Mouse (Mus musculus): ENCODE results near the gene Dnm3.

The Dnm3 gene

DNA sequence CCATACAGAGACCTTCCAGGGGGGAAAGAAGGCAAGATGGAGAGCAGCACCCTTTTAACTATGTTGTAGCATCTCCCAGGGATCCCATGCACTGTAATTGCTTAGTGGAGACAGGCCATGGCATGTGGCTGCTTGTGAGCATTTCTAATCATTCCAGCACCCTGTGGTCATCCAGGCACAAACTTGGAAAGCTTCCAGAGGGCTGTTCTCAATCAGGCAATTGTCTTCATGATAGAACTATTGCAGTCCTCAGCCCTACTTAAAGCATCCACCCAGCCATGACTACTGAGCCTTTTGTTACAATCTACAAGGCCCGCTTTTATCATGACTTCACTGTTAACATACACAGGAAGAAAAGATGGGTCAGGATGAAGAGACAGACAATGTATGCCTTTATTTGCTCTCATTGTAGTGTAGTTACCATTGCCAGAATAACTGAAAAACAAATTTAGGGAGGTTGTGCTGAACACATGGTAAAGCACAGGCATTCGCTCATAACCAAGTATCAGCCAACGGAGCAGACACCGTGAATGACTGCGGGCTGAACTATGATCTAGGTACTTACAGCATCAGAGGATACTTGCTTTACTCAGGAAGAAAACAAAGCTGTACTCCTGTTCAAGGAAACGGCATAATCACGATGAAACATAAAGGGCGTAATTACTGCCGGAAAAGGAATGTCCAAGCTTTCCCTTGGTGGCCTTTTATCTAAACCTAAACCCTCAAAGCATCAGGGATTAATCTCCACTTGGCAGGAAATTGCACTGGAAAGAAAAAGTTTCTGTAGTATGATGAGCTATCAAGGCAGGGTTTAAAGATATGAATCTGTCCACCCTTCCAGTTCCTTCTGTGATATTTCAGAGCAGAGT lies 280.8 kb downstream of the Dnm3 start:
- Histone ChIP-seq H3K27me3 (ENCODE audit: insufficient read depth, low read length) (no peaks in the 10 kb centered on the region), H3K4me3 (replicated peaks; ENCODE audit: low read length) (no peak overlapping the region), H3K9me3 (ENCODE audit: low read length) (no peaks in the 10 kb centered on the region), H3K4me1 (replicated peaks; ENCODE audit: low read depth, low read length) (no peaks in the 10 kb centered on the region), H3K36me3 (ENCODE audit: insufficient read depth, low read length) (no peaks in the 10 kb centered on the region)
- no peak for TF ChIP-seq NANOG (IDR thresholded peaks at IDR 0.05; ENCODE audit: borderline replicate concordance, low read length)
- no peak for TF ChIP-seq CTCF (conservative IDR thresholded peaks at IDR 0.05; ENCODE audit: low read length)
- no peak for TF ChIP-seq POU5F1 (IDR thresholded peaks at IDR 0.05; ENCODE audit: borderline replicate concordance, low read length)

DNA sequence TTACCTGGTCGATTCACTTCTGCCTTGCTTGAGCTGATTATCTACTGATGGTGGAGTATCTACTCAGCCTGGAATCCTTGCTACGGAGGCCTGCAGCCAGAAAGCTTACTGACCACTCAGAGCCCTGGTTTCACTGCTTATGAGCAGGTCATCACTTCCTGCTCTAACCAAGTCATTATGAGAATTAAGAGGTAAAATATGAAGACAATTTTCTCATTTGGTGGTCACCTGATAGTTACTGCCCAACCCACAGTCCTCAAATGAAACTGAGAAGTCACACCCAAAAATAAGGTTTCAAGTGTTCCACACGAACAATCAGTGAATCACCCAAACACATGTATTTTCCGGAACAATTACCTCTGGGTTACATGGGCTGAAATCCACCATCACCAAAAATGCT lies 289.1 kb downstream of the Dnm3 start:
- Histone ChIP-seq H3K4me1 (replicated peaks; ENCODE audit: low read depth, low read length) (no peaks in the 10 kb centered on the region), H3K36me3 (ENCODE audit: insufficient read depth, low read length) (no peaks in the 10 kb centered on the region), H3K27me3 (ENCODE audit: insufficient read depth, low read length) (no peaks in the 10 kb centered on the region), H3K9me3 (ENCODE audit: low read length) (no peaks in the 10 kb centered on the region), H3K4me3 (replicated peaks; ENCODE audit: low read length) (no peak overlapping the region)
- TF ChIP-seq POU5F1 (IDR thresholded peaks at IDR 0.05; ENCODE audit: borderline replicate concordance, low read length) (no peak), NANOG (IDR thresholded peaks at IDR 0.05; ENCODE audit: borderline replicate concordance, low read length) (no peak), CTCF (conservative IDR thresholded peaks at IDR 0.05; ENCODE audit: low read length) (no peak)

GRCm38 (mm10) chr1:162187352-162188120 lies 290.3 kb downstream of the Dnm3 start:
- H3K4me3 ChIP-seq (replicated peaks; ENCODE audit: low read length) = no peak overlapping the region
- no peaks in the 10 kb centered on the region for H3K27me3 ChIP-seq (ENCODE audit: insufficient read depth, low read length)
- H3K9me3 ChIP-seq (ENCODE audit: low read length) = no peaks in the 10 kb centered on the region
- TF ChIP-seq NANOG (IDR thresholded peaks at IDR 0.05; ENCODE audit: borderline replicate concordance, low read length) (no peak), CTCF (conservative IDR thresholded peaks at IDR 0.05; ENCODE audit: low read length) (no peak), POU5F1 (IDR thresholded peaks at IDR 0.05; ENCODE audit: borderline replicate concordance, low read length) (no peak)
- H3K4me1 ChIP-seq (replicated peaks; ENCODE audit: low read depth, low read length) = no peaks in the 10 kb centered on the region
- no peaks in the 10 kb centered on the region for H3K36me3 ChIP-seq (ENCODE audit: insufficient read depth, low read length)

GRCm38 (mm10) chr1:162186470-162187351 lies 291.1 kb downstream of the Dnm3 start:
- no peaks in the 10 kb centered on the region for H3K4me1 ChIP-seq (replicated peaks; ENCODE audit: low read depth, low read length)
- no peaks in the 10 kb centered on the region for H3K36me3 ChIP-seq (ENCODE audit: insufficient read depth, low read length)
- no peaks in the 10 kb centered on the region for H3K27me3 ChIP-seq (ENCODE audit: insufficient read depth, low read length)
- no peak for TF ChIP-seq CTCF (conservative IDR thresholded peaks at IDR 0.05; ENCODE audit: low read length)
- no peak for TF ChIP-seq NANOG (IDR thresholded peaks at IDR 0.05; ENCODE audit: borderline replicate concordance, low read length)
- TF ChIP-seq POU5F1 (IDR thresholded peaks at IDR 0.05; ENCODE audit: borderline replicate concordance, low read length) = no peak
- no peaks in the 10 kb centered on the region for H3K9me3 ChIP-seq (ENCODE audit: low read length)
- H3K4me3 ChIP-seq (replicated peaks; ENCODE audit: low read length) = no peak overlapping the region

- no peaks in the 10 kb centered on the region for H3K36me3 ChIP-seq (ENCODE audit: insufficient read depth, low read length)
- H3K4me3 ChIP-seq (replicated peaks; ENCODE audit: low read length) = no peak overlapping the region
- TF ChIP-seq CTCF (conservative IDR thresholded peaks at IDR 0.05; ENCODE audit: low read length) (no peak), NANOG (IDR thresholded peaks at IDR 0.05; ENCODE audit: borderline replicate concordance, low read length) (no peak), POU5F1 (IDR thresholded peaks at IDR 0.05; ENCODE audit: borderline replicate concordance, low read length) (no peak)
- no peaks in the 10 kb centered on the region for H3K9me3 ChIP-seq (ENCODE audit: low read length)
- H3K27me3 ChIP-seq (ENCODE audit: insufficient read depth, low read length) = no peaks in the 10 kb centered on the region
- 0 out of 2 replicates have a peak, but pooled peaks cover 6% of the 10 kb centered on the region for H3K4me1 ChIP-seq (replicated peaks; ENCODE audit: low read depth, low read length)
These were observed 293.7 kb downstream of the Dnm3 start for GRCm38 (mm10) chr1:162184003-162184748.

- TF ChIP-seq NANOG (IDR thresholded peaks at IDR 0.05; ENCODE audit: borderline replicate concordance, low read length) (no peak), CTCF (conservative IDR thresholded peaks at IDR 0.05; ENCODE audit: low read length) (no peak)
- Histone ChIP-seq H3K4me1 (replicated peaks; ENCODE audit: low read depth, low read length) (0 out of 2 replicates have a peak, but pooled peaks cover 6% of the 10 kb centered on the region), H3K9me3 (ENCODE audit: low read length) (no peaks in the 10 kb centered on the region), H3K36me3 (ENCODE audit: insufficient read depth, low read length) (no peaks in the 10 kb centered on the region), H3K4me3 (replicated peaks; ENCODE audit: low read length) (no peak overlapping the region), H3K27me3 (ENCODE audit: insufficient read depth, low read length) (no peaks in the 10 kb centered on the region)
These were observed 294.4 kb downstream of the Dnm3 start for GRCm38 (mm10) chr1:162183438-162183837.

DNA sequence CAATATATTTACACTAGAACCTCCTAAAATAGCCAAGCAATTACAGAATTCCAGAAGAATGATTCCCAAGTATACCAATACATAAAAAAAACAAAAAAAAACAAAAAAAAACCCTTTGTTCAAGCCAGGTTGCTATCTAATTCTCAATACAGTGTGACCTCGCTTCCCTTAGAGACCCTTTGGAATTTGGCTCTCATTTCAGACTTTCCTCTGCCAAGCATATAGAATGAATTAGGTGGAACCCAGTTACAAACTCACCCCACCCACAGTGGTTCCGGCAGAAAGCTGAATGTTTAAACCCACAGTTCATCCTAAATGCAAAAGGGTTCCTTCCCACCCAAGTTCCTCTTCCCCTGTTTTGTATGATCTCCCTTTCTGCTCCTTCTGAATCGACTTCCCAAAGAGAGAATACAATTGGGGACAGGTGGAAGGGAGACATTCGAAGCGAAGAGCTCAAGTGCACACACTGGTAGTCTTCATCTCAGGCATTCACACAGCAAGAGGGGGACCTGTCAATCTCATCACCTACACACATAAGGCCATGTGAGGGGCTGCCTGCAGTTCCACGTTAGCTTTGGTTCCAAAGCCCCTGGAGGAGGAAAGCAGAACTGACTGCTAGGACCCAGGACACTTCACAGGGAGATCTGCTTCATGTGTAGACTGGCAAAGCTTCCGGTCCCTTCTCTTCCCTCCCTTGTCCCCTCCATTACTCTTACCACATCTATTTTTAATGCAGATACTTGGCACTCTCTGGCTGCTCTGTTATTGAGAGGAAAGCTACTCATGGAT lies 296.5 kb downstream of the Dnm3 start:
- H3K9me3 ChIP-seq (ENCODE audit: low read length) = no peaks in the 10 kb centered on the region
- no peaks in the 10 kb centered on the region for H3K36me3 ChIP-seq (ENCODE audit: insufficient read depth, low read length)
- H3K27me3 ChIP-seq (ENCODE audit: insufficient read depth, low read length) = no peaks in the 10 kb centered on the region
- H3K4me1 ChIP-seq (replicated peaks; ENCODE audit: low read depth, low read length) = 0 out of 2 replicates have a peak, but pooled peaks cover 6% of the 10 kb centered on the region
- H3K4me3 ChIP-seq (replicated peaks; ENCODE audit: low read length) = no peak overlapping the region
- no peak for TF ChIP-seq POU5F1 (IDR thresholded peaks at IDR 0.05; ENCODE audit: borderline replicate concordance, low read length)
- TF ChIP-seq CTCF (conservative IDR thresholded peaks at IDR 0.05; ENCODE audit: low read length) = no peak
- no peak for TF ChIP-seq NANOG (IDR thresholded peaks at IDR 0.05; ENCODE audit: borderline replicate concordance, low read length)

Measured in E14TG2a.4 (cell line).